Mouse (Mus musculus) limb, embryonic 10.5 days (tissue): ENCODE measurements around the gene Tmem81. TPM values are rescaled to one million over a fixed set of nuclear protein-coding genes. Genes with fewer than 3 reads are reported as not detected.
A peak's percentile ranks its signal among the peaks of the same experiment; 100 is the strongest.

Experiments
- DNase-seq: peaks from one replicate; pipeline ENCODE4 v3.0.0-alpha.2; 2017; ENCODE audit warnings: low spot score
- H3K27ac ChIP-seq: fragments of 300-500 bp; sonication (generic); 2 replicates; pipeline ENCODE4 v1.5.1; 2016; ENCODE audit warnings: mild to moderate bottlenecking
- H3K27me3 ChIP-seq: fragments of 300-500 bp; sonication (generic); 2 replicates; pipeline ENCODE4 v1.6.1; 2016; ENCODE audit warnings: low read depth, mild to moderate bottlenecking; ENCODE audit not compliant: poor library complexity, severe bottlenecking
- H3K36me3 ChIP-seq: fragments of 300-500 bp; sonication (generic); 2 replicates; pipeline ENCODE4 v1.6.1; 2016; ENCODE audit warnings: mild to moderate bottlenecking, moderate library complexity
- H3K4me1 ChIP-seq: fragments of 300-500 bp; sonication (generic); 2 replicates; pipeline ENCODE4 v1.6.1; 2016
- H3K4me3 ChIP-seq: fragments of 300-500 bp; sonication (generic); 2 replicates; pipeline ENCODE4 v1.5.1; 2016; ENCODE audit warnings: mild to moderate bottlenecking, moderate library complexity
- H3K9me3 ChIP-seq: fragments of 300-500 bp; sonication (generic); replicated peaks from 2 replicates; pipeline ENCODE4 v1.6.1; 2016; ENCODE audit warnings: mild to moderate bottlenecking
- WGBS: fragments of 180-500 bp; shearing (Covaris S2); methylation state at CpG from one replicate; pipeline ENCODE4 v1.1.7; 2016; 5-methylcytosine and 5-hydroxymethylcytosine counted together
- polyA plus RNA-seq: library from polyadenylated mRNA; unstranded; fragments of >200 nt; fragmentation: Nextera tagmentation; extraction: Ambion mirVana; gene quantifications from 2 replicates; pipeline ENCODE4 v1.2.1, GENCODE M21; 2016

Tmem81 gene
- polyA plus RNA-seq, 1 experiment from 2014 or later, result 1.5 TPM

DNA sequence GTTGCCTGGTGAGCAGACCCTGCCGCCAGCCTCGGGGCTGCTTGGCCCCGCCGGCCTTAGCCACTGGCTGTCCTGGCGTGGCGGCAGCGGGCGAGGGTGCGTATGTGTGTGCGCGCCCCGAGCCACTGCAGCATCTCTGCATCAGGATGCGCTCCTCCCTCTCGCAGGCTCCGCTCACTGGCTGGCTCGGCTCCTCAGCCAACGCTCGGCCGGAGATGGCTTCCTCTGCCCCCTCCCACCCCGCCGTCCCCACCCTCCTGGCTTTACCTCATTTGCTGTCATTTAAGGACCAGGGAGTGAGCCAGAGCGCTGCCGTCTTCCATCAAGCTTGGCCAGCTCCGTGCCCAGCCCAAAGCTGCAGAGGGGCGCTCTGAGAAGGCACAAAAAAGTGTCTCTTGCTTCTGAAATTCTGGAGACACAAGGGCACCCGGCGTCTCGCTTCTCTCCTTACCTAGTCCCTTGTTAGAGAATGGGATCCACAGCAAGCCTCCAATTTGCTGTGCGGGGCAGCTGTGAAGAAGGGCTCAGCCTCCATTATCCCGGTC lies 36.8 kb downstream of the Tmem81 start, which contains the start of gene Cntn2:
Cntn2 (minus strand) TSS at position 495 of the 545 bp plus-strand sequence.
- Histone ChIP-seq H3K4me1 (peaks cover 36% of the 10 kb centered on the region), H3K27ac (no peak within 1 kb of the TSS), H3K9me3 (no peaks in the 10 kb centered on the region), H3K27me3 (peaks cover 90% of the 10 kb centered on the region), H3K36me3 (no peaks in the 10 kb centered on the region), H3K4me3 (peak within 1 kb of the TSS; percentile 45)
- WGBS, result under 1% methylated on average over 30 of the region's 30 CpGs
- peak; percentile 61 for DNase-seq

DNA sequence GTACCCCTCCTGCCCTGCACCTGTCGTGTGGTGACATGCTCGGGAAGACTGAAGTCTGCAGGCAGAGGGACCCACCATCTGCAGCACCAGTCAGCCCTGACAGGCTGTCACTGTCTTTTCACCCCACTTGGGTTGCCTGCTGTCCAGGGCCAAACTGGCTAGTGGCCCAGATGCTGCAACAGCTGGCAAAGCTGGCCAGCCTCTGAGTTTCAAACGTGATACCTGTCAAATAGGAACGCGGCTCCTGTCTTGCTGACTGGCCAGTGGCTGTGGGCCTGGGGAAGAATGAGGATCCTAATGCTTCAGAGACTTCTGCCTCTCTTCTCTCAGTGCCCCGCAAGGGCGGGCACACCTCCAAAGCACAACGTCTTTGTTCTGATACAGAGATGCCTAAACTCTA lies 37.8 kb downstream of the Tmem81 start:
- Histone ChIP-seq H3K4me3 (no peak overlapping the region), H3K36me3 (no peaks in the 10 kb centered on the region), H3K27me3 (peaks cover 88% of the 10 kb centered on the region), H3K27ac (no peak overlapping the region), H3K9me3 (no peaks in the 10 kb centered on the region), H3K4me1 (peaks cover 33% of the 10 kb centered on the region)
- WGBS, result 70% methylated on average over 8 of the region's 8 CpGs
- DNase-seq, result peak; percentile 26

GRCm38 (mm10) chr1:132557901-132558631 lies 52.0 kb downstream of the Tmem81 start:
- peaks cover 23% of the 10 kb centered on the region for H3K4me1 ChIP-seq
- DNase-seq, result peak; percentile 32
- 29% methylated on average over 9 of the region's 9 CpGs for WGBS
- H3K4me3 ChIP-seq, result no peak overlapping the region
- H3K27me3 ChIP-seq, result peaks cover 71% of the 10 kb centered on the region
- no peaks in the 10 kb centered on the region for H3K36me3 ChIP-seq
- no peak overlapping the region for H3K27ac ChIP-seq
- no peaks in the 10 kb centered on the region for H3K9me3 ChIP-seq

Other genes with a start within 250 kb of the Tmem81 start
- gene Klhdc8a, start 207.6 kb upstream of the Tmem81 start, polyA plus RNA-seq, result not detected in 2 replicates
- gene Nuak2, start 190.1 kb upstream of the Tmem81 start, polyA plus RNA-seq, result 0.84 and 0.92 TPM in 2 replicates
- 7.6 and 8.0 TPM in 2 replicates for gene Tmcc2, start 114.9 kb upstream of the Tmem81 start, polyA plus RNA-seq
- 13.3 and 15.9 TPM in 2 replicates for gene Dstyk, start 88.7 kb upstream of the Tmem81 start, polyA plus RNA-seq
- gene Rbbp5, start 28.9 kb upstream of the Tmem81 start, polyA plus RNA-seq, result 59.4 and 66.8 TPM in 2 replicates
- gene Cntn2, start 37.0 kb downstream of the Tmem81 start, polyA plus RNA-seq, result 0.94 and 1.3 TPM in 2 replicates
- gene Nfasc, start 235.6 kb downstream of the Tmem81 start, polyA plus RNA-seq, result 0.98 and 1.4 TPM in 2 replicates